Mouse (Mus musculus): Measurements from ENCODE around the gene Set. TPM values are rescaled to one million over a fixed set of nuclear protein-coding genes. Genes with fewer than 3 reads are reported as not detected.

The Set gene
- polyA plus RNA-seq, 1 experiment from 2014 or later, result 281 TPM

DNA sequence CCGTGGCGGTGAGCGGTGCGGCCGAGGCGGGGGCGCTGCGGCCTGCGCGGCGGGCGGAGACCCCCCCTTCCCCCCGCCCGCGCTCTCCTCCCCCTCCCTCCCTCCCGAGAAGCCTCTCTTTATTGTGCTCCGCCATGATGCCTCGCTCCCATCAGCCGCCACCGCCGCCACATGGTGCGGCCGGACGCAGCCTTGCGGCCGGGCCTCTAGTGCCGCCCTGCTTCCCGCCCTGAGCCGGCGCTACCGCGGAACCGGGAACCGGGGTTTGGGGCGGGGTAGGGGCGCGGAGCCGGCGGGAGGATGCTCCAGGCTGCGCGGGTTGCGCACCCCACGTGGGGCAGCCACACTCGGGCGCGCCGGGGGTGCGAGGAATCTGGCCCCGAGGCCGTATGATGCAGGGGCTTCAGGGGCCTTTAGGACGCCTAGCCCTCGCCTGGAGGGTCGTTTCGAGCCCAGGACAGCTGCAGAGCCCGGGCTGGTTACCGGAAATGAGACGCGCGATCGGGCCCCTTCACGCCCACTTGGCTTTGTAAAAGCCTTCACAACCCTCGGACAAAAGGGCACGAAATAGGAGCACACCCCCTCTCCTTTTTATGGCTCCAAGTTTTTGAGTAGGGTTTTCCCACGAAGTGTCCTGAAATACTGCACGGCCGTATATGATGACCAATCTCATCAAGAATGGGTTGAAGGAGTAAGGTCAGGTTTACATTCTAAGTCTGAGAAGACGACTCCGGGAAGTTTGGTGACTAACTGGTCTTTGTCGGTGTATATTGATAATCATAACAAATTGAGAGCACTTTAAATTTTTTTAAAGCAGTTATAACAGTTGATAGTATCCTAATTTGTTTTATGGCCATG, 10.1 kb downstream of the Set start:
- Histone ChIP-seq H3K4me3 (ENCODE audit: inconsistent target) (peak overlapping the region; percentile 61), H3K27ac (peak overlapping the region; percentile 17; the same call in 1 of the 2 replicates), H3K79me2 (ENCODE audit: inconsistent target) (peaks cover 41% of the 10 kb centered on the region), H3K36me3 (ENCODE audit: inconsistent target) (peaks cover 7% of the 10 kb centered on the region; the same call in 1 of the 2 replicates)
- WGBS (ENCODE audit: missing documents), result under 1% methylated on average over 43 of the region's 69 CpGs

GRCm38 (mm10) chr2:30067962-30068361, 10.8 kb downstream of the Set start:
- WGBS (ENCODE audit: missing documents), result 12% methylated on average over 7 of the region's 7 CpGs
- no peak overlapping the region for H3K27ac ChIP-seq
- peaks cover 41% of the 10 kb centered on the region for H3K79me2 ChIP-seq (ENCODE audit: inconsistent target)
- H3K4me3 ChIP-seq (ENCODE audit: inconsistent target), result peak overlapping the region; percentile 61
- peaks cover 7% of the 10 kb centered on the region; the same call in 1 of the 2 replicates for H3K36me3 ChIP-seq (ENCODE audit: inconsistent target)

DNA sequence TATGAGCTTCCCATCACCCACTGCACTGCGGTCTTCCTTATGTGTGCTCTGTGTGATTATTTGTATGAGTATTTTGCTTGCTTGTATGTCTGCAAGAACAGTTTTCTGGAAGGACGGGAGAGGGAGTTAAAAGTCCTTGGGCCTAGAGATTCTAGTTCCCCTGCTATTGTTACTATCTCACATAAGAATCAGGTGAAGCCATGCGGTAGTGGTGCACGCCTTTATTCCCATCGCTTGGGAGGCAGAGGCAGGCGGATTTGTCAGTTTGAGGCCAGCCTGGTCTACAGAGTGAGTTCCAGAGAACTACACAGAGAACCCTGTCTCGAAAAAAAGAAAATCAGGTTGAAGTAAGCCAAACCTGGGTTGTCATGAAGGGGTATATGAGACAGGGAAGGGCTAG, 15.7 kb downstream of the Set start:
- Histone ChIP-seq H3K79me2 (ENCODE audit: inconsistent target) (peaks cover 14% of the 10 kb centered on the region), H3K36me3 (ENCODE audit: inconsistent target) (peaks cover 7% of the 10 kb centered on the region; the same call in 1 of the 2 replicates), H3K27ac (no peak overlapping the region), H3K4me3 (ENCODE audit: inconsistent target) (no peak overlapping the region)
- 94% methylated on average over 7 of the region's 7 CpGs for WGBS (ENCODE audit: missing documents)

GRCm38 (mm10) chr2:30073285-30073684, 16.1 kb downstream of the Set start:
- Histone ChIP-seq H3K4me3 (ENCODE audit: inconsistent target) (no peak overlapping the region), H3K79me2 (ENCODE audit: inconsistent target) (peaks cover 10% of the 10 kb centered on the region), H3K27ac (no peak overlapping the region), H3K36me3 (ENCODE audit: inconsistent target) (peaks cover 7% of the 10 kb centered on the region; the same call in 1 of the 2 replicates)
- 94% methylated on average over 3 of the region's 3 CpGs for WGBS (ENCODE audit: missing documents)

DNA sequence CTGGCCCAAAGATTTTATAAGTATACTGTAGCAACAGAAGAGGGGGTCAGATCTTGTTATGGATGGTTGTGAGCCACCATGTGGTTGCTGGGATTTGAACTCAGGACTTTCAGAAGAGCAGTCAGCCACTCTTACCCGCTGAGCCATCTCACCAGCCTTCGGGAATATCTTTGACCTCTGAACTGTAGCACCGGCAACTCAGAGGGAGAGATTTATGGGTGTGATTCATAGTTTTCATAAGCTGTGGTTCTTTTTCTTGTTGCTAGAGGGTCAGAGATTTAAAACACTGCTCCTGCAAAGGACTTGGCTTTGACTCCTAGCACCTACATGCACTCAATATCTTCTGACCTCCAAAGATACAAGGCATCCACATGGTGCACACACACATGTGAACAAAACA, 18.4 kb downstream of the Set start:
- H3K27ac ChIP-seq, result no peak overlapping the region
- no peak overlapping the region for H3K4me3 ChIP-seq (ENCODE audit: inconsistent target)
- H3K79me2 ChIP-seq (ENCODE audit: inconsistent target), result no peaks in the 10 kb centered on the region
- no peaks in the 10 kb centered on the region for H3K36me3 ChIP-seq (ENCODE audit: inconsistent target)
- 75% methylated on average over 3 of the region's 3 CpGs for WGBS (ENCODE audit: missing documents)

GRCm38 (mm10) chr2:30076439-30076838, 19.3 kb downstream of the Set start:
- H3K4me3 ChIP-seq (ENCODE audit: inconsistent target), result no peak overlapping the region
- no peak overlapping the region for H3K27ac ChIP-seq
- no peaks in the 10 kb centered on the region for H3K79me2 ChIP-seq (ENCODE audit: inconsistent target)
- WGBS (ENCODE audit: missing documents), result 87% methylated on average over 2 of the region's 9 CpGs
- no peaks in the 10 kb centered on the region for H3K36me3 ChIP-seq (ENCODE audit: inconsistent target)

DNA sequence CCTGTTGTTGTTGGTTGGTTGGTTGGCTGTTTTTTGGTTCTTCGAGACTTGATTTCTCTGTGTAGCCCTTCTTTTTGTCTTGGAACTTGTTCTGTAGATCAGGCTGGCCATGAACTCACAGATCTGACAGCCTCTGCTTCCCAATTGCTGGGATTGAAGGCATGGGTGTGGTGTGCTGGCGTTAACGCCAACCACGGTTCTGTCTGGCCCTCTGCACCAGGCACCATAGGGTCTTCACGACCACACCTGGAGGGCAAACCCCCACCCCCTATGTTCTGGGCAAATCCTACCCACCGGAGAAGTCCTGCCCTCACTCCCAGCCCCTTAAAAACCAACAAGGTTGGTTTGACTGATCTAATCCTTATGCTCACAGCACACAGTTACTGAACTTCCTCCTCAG, 19.8 kb downstream of the Set start:
- 63% methylated on average over 6 of the region's 6 CpGs for WGBS (ENCODE audit: missing documents)
- H3K36me3 ChIP-seq (ENCODE audit: inconsistent target), result no peaks in the 10 kb centered on the region
- H3K27ac ChIP-seq, result 0 out of 2 replicates have a peak overlapping the region, but pooled peaks have one; percentile 13
- H3K4me3 ChIP-seq (ENCODE audit: inconsistent target), result no peak overlapping the region
- H3K79me2 ChIP-seq (ENCODE audit: inconsistent target), result no peaks in the 10 kb centered on the region

GRCm38 (mm10) chr2:30077502-30078348, 20.5 kb downstream of the Set start, which contains the start of gene Pkn3:
Gene Pkn3, plus strand, starts transcription at chr2:30077684.
- 1% methylated on average over 47 of the region's 53 CpGs for WGBS (ENCODE audit: missing documents)
- no peaks in the 10 kb centered on the region for H3K36me3 ChIP-seq (ENCODE audit: inconsistent target)
- peak within 1 kb of the TSS; percentile 66 for H3K27ac ChIP-seq
- no peaks in the 10 kb centered on the region for H3K79me2 ChIP-seq (ENCODE audit: inconsistent target)
- H3K4me3 ChIP-seq (ENCODE audit: inconsistent target), result peak within 1 kb of the TSS; percentile 54

GRCm38 (mm10) chr2:30078349-30078712, 21.2 kb downstream of the Set start:
- Histone ChIP-seq H3K36me3 (ENCODE audit: inconsistent target) (no peaks in the 10 kb centered on the region), H3K4me3 (ENCODE audit: inconsistent target) (peak overlapping the region; percentile 54; the same call in 1 of the 2 replicates), H3K27ac (0 out of 2 replicates have a peak overlapping the region, but pooled peaks have one; percentile 66), H3K79me2 (ENCODE audit: inconsistent target) (no peaks in the 10 kb centered on the region)
- 28% methylated on average over 10 of the region's 10 CpGs for WGBS (ENCODE audit: missing documents)

GRCm38 (mm10) chr2:30078760-30079159, 21.6 kb downstream of the Set start:
- WGBS (ENCODE audit: missing documents), result 82% methylated on average over 4 of the region's 4 CpGs
- H3K36me3 ChIP-seq (ENCODE audit: inconsistent target), result no peaks in the 10 kb centered on the region
- H3K79me2 ChIP-seq (ENCODE audit: inconsistent target), result no peaks in the 10 kb centered on the region
- no peak overlapping the region for H3K4me3 ChIP-seq (ENCODE audit: inconsistent target)
- no peak overlapping the region for H3K27ac ChIP-seq

- Histone ChIP-seq H3K79me2 (ENCODE audit: inconsistent target) (no peaks in the 10 kb centered on the region), H3K36me3 (ENCODE audit: inconsistent target) (no peaks in the 10 kb centered on the region), H3K27ac (no peak overlapping the region), H3K4me3 (ENCODE audit: inconsistent target) (no peak overlapping the region)
- 97% methylated on average over 15 of the region's 15 CpGs for whole genome bisulfite sequencing (ENCODE audit: missing documents)
Observed at GRCm38 (mm10) chr2:30080181-30080800, 23.1 kb downstream of the Set start.

GRCm38 (mm10) chr2:30084113-30084512, 26.9 kb downstream of the Set start:
- Histone ChIP-seq H3K27ac (peak overlapping the region; percentile 7; the same call in 1 of the 2 replicates), H3K36me3 (ENCODE audit: inconsistent target) (no peaks in the 10 kb centered on the region)
- WGBS (ENCODE audit: missing documents), result 9% methylated on average over 5 of the region's 5 CpGs

GRCm38 (mm10) chr2:30084632-30085031, 27.5 kb downstream of the Set start:
- peak overlapping the region; percentile 7; the same call in 1 of the 2 replicates for H3K27ac ChIP-seq
- 89% methylated on average over 12 of the region's 12 CpGs for WGBS (ENCODE audit: missing documents)
- no peak overlapping the region for H3K4me3 ChIP-seq (ENCODE audit: inconsistent target)
- H3K79me2 ChIP-seq (ENCODE audit: inconsistent target), result no peaks in the 10 kb centered on the region
- H3K36me3 ChIP-seq (ENCODE audit: inconsistent target), result no peaks in the 10 kb centered on the region

More at GRCm38 (mm10) chr2:30084113-30084512, 26.9 kb downstream of the Set start:
- no peak overlapping the region for H3K4me3 ChIP-seq (ENCODE audit: inconsistent target)
- no peaks in the 10 kb centered on the region for H3K79me2 ChIP-seq (ENCODE audit: inconsistent target)

GRCm38 (mm10) chr2:30087310-30087709, 30.1 kb downstream of the Set start:
- H3K4me3 ChIP-seq (ENCODE audit: inconsistent target), result no peak overlapping the region
- 54% methylated on average over 4 of the region's 4 CpGs for WGBS (ENCODE audit: missing documents)
- H3K27ac ChIP-seq, result no peak overlapping the region
- no peaks in the 10 kb centered on the region for H3K79me2 ChIP-seq (ENCODE audit: inconsistent target)
- H3K36me3 ChIP-seq (ENCODE audit: inconsistent target), result peaks cover 19% of the 10 kb centered on the region; the same call in 1 of the 2 replicates
